Mouse (Mus musculus): Measurements from ENCODE around the gene Zfp551. TPM values are rescaled to one million over a fixed set of nuclear protein-coding genes. Genes with fewer than 3 reads are reported as not detected.

Gene Zfp551
- 3.7 and 4.6 TPM in 2 replicates for polyA plus RNA-seq (2015; fragmentation: Nextera tagmentation; extraction: Ambion mirVana)

- H3K4me3 ChIP-seq (ENCODE audit: low read length): peak within 1 kb of the TSS; percentile 63
- H3K4me1 ChIP-seq (ENCODE audit: insufficient read depth, low read length): peaks cover 7% of the 10 kb centered on the region
- peak within 1 kb of the TSS; percentile 69 for H3K9ac ChIP-seq (replicated peaks; ENCODE audit: low read length)
- H3K4me2 ChIP-seq (replicated peaks; ENCODE audit: low read depth, low read length): peak within 1 kb of the TSS; percentile 57
- no peaks in the 10 kb centered on the region for H3K9me3 ChIP-seq (ENCODE audit: low read length)
- under 1% methylated on average over 27 of the region's 27 CpGs for WGBS
- 0 out of 2 replicates have a peak, but pooled peaks cover 5% of the 10 kb centered on the region for H3K36me3 ChIP-seq (ENCODE audit: insufficient read depth, low read length)
- H3K27ac ChIP-seq (ENCODE audit: low read length): 0 out of 2 replicates have a peak within 1 kb of the TSS, but pooled peaks have one; percentile 55
- ATAC-seq (ENCODE audit: low FRiP score, low TSS enrichment): peak; percentile 98
- no peaks in the 10 kb centered on the region for H3K27me3 ChIP-seq (ENCODE audit: insufficient read depth, low read length)
Observed at GRCm38 (mm10) chr7:12422245-12422849, at the start of gene Zfp551. Gene Zfp551 (minus strand): TSS chr7:12422751.

- Histone ChIP-seq H3K27ac (ENCODE audit: low read length) (no peak overlapping the region), H3K27me3 (ENCODE audit: insufficient read depth, low read length) (no peaks in the 10 kb centered on the region), H3K4me2 (replicated peaks; ENCODE audit: low read depth, low read length) (peak overlapping the region; percentile 57; the same call in 1 of the 2 replicates), H3K9ac (replicated peaks; ENCODE audit: low read length) (no peak overlapping the region), H3K4me3 (ENCODE audit: low read length) (peak overlapping the region; percentile 63), H3K9me3 (ENCODE audit: low read length) (no peaks in the 10 kb centered on the region), H3K4me1 (ENCODE audit: insufficient read depth, low read length) (peaks cover 7% of the 10 kb centered on the region), H3K36me3 (ENCODE audit: insufficient read depth, low read length) (no peaks in the 10 kb centered on the region)
- WGBS: 66% methylated on average over 3 of the region's 3 CpGs
- ATAC-seq (ENCODE audit: low FRiP score, low TSS enrichment): no peak
Observed at GRCm38 (mm10) chr7:12422855-12423254, 304 bp upstream of the Zfp551 start.

- H3K4me2 ChIP-seq (replicated peaks; ENCODE audit: low read depth, low read length): peak overlapping the region; percentile 57
- H3K4me1 ChIP-seq (ENCODE audit: insufficient read depth, low read length): peaks cover 7% of the 10 kb centered on the region
- H3K9me3 ChIP-seq (ENCODE audit: low read length): no peaks in the 10 kb centered on the region
- H3K36me3 ChIP-seq (ENCODE audit: insufficient read depth, low read length): peaks cover 9% of the 10 kb centered on the region
- H3K27me3 ChIP-seq (ENCODE audit: insufficient read depth, low read length): no peaks in the 10 kb centered on the region
- WGBS: 55% methylated on average over 5 of the region's 5 CpGs
- peak overlapping the region; percentile 69 for H3K9ac ChIP-seq (replicated peaks; ENCODE audit: low read length)
- H3K4me3 ChIP-seq (ENCODE audit: low read length): peak overlapping the region; percentile 63
- peak; percentile 20; the same call in 1 of the 2 replicates for ATAC-seq (ENCODE audit: low FRiP score, low TSS enrichment)
- H3K27ac ChIP-seq (ENCODE audit: low read length): 0 out of 2 replicates have a peak overlapping the region, but pooled peaks have one; percentile 55
Observed at GRCm38 (mm10) chr7:12421741-12422140, 810 bp downstream of the Zfp551 start.

DNA sequence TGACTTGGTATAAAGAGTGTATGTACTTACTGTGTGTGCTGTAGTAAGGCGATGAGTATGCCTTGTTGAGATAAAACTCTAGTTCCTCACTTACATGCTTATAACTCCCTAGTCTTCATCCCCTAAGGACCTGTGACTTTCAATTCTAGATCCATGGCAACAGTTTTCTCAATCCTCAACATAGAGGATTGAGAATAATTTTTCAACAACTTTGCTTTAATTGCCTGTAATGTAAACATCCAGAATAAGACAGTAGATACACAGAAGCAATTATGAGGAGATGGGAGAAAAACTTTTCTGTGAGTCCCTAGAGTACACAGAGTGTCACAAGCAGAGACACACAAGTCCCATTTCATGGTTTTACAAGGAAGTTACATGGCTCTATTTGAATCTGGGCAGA, 53.4 kb downstream of the Zfp551 start, which contains the start of gene Vmn1r84:
Gene Vmn1r84 (minus strand): TSS at position 101 of the 400 bp plus-strand sequence.
- no peaks in the 10 kb centered on the region for H3K27me3 ChIP-seq (ENCODE audit: insufficient read depth, low read length)
- 0 out of 2 replicates have a peak, but pooled peaks cover 3% of the 10 kb centered on the region for H3K9me3 ChIP-seq (ENCODE audit: low read length)
- H3K4me3 ChIP-seq (ENCODE audit: low read length): no peak within 1 kb of the TSS
- no peak within 1 kb of the TSS for H3K4me2 ChIP-seq (replicated peaks; ENCODE audit: low read depth, low read length)
- no peaks in the 10 kb centered on the region for H3K4me1 ChIP-seq (ENCODE audit: insufficient read depth, low read length)
- no peaks in the 10 kb centered on the region for H3K36me3 ChIP-seq (ENCODE audit: insufficient read depth, low read length)
- H3K27ac ChIP-seq (ENCODE audit: low read length): no peak within 1 kb of the TSS
- no peak for ATAC-seq (ENCODE audit: low FRiP score, low TSS enrichment)
- H3K9ac ChIP-seq (replicated peaks; ENCODE audit: low read length): no peak within 1 kb of the TSS
- WGBS: 59% methylated on average over 1 of the region's 1 CpGs

Other genes starting within 250 kb of the Zfp551 start
- gene Vmn1r80, start 233.5 kb downstream of the Zfp551 start, polyA plus RNA-seq (2015; fragmentation: Nextera tagmentation; extraction: Ambion mirVana): not detected in 2 replicates
- not detected in 2 replicates for gene Vmn1r81, start 154.5 kb downstream of the Zfp551 start, polyA plus RNA-seq (2015; fragmentation: Nextera tagmentation; extraction: Ambion mirVana)
- not detected in 2 replicates for gene Vmn1r82, start 122.3 kb downstream of the Zfp551 start, polyA plus RNA-seq (2015; fragmentation: Nextera tagmentation; extraction: Ambion mirVana)
- not detected in 2 replicates for gene Vmn1r83, start 93.3 kb downstream of the Zfp551 start, polyA plus RNA-seq (2015; fragmentation: Nextera tagmentation; extraction: Ambion mirVana)
- not detected in 2 replicates for gene Vmn1r84, start 53.5 kb downstream of the Zfp551 start, polyA plus RNA-seq (2015; fragmentation: Nextera tagmentation; extraction: Ambion mirVana)
- gene Zfp606, start 55.5 kb upstream of the Zfp551 start, polyA plus RNA-seq (2015; fragmentation: Nextera tagmentation; extraction: Ambion mirVana): 26.0 and 26.1 TPM in 2 replicates
- gene 2900092C05Rik, start 89.8 kb upstream of the Zfp551 start, polyA plus RNA-seq (2015; fragmentation: Nextera tagmentation; extraction: Ambion mirVana): not detected in 2 replicates
- not detected in 2 replicates for gene Vmn2r53, start 186.0 kb upstream of the Zfp551 start, polyA plus RNA-seq (2015; fragmentation: Nextera tagmentation; extraction: Ambion mirVana)
- gene Vmn2r54, start 217.6 kb upstream of the Zfp551 start, polyA plus RNA-seq (2015; fragmentation: Nextera tagmentation; extraction: Ambion mirVana): not detected in 2 replicates

Measured in kidney, embryonic 16.5 days (tissue).